Mouse (Mus musculus): Measurements from ENCODE around the gene Lsamp. TPM values are rescaled to one million over a fixed set of nuclear protein-coding genes. Genes with fewer than 3 reads are reported as not detected.

Lsamp gene
- total and polyA plus RNA-seq, 2 experiments from 2014 or later = 122 to 157 TPM

GRCm38 (mm10) chr16:41542641-41543040 is 1558.5 kb downstream of the Lsamp start:
- H3K27me3 ChIP-seq (ENCODE audit: insufficient read depth, low read length) = no peaks in the 10 kb centered on the region
- ATAC-seq (no peak), DNase-seq (ENCODE audit: low spot score) (no peak)
- no peak overlapping the region for H3K4me2 ChIP-seq (ENCODE audit: low read depth, low read length)
- H3K27ac ChIP-seq = no peak overlapping the region
- H3K9ac ChIP-seq (replicated peaks; ENCODE audit: low read length) = no peak overlapping the region
- no peaks in the 10 kb centered on the region for H3K9me3 ChIP-seq (ENCODE audit: low read length)
- H3K4me1 ChIP-seq (ENCODE audit: insufficient read depth, low read length) = no peaks in the 10 kb centered on the region
- H3K36me3 ChIP-seq (ENCODE audit: insufficient read depth, low read length) = no peaks in the 10 kb centered on the region
- peak; percentile 46; the same call in 1 of the 2 replicates for TF ChIP-seq CTCF (IDR thresholded peaks at IDR 0.05; ENCODE audit: low read depth)
- no peak overlapping the region for H3K4me3 ChIP-seq (ENCODE audit: low read length)
- WGBS = 41% methylated on average over 2 of the region's 2 CpGs

- no peak for TF ChIP-seq CTCF (IDR thresholded peaks at IDR 0.05; ENCODE audit: low read depth)
- 68% methylated on average over 3 of the region's 3 CpGs for WGBS
- Histone ChIP-seq H3K4me3 (ENCODE audit: low read length) (no peak overlapping the region), H3K27ac (peak overlapping the region; percentile 68), H3K27me3 (ENCODE audit: insufficient read depth, low read length) (no peaks in the 10 kb centered on the region), H3K9ac (replicated peaks; ENCODE audit: low read length) (no peak overlapping the region), H3K36me3 (ENCODE audit: insufficient read depth, low read length) (no peaks in the 10 kb centered on the region), H3K9me3 (ENCODE audit: low read length) (no peaks in the 10 kb centered on the region), H3K4me2 (ENCODE audit: low read depth, low read length) (no peak overlapping the region), H3K4me1 (ENCODE audit: insufficient read depth, low read length) (peaks cover 9% of the 10 kb centered on the region; the same call in 1 of the 2 replicates)
- ATAC-seq (no peak), DNase-seq (ENCODE audit: low spot score) (no peak)
These were observed 1567.0 kb downstream of the Lsamp start for GRCm38 (mm10) chr16:41551164-41551563.

DNA sequence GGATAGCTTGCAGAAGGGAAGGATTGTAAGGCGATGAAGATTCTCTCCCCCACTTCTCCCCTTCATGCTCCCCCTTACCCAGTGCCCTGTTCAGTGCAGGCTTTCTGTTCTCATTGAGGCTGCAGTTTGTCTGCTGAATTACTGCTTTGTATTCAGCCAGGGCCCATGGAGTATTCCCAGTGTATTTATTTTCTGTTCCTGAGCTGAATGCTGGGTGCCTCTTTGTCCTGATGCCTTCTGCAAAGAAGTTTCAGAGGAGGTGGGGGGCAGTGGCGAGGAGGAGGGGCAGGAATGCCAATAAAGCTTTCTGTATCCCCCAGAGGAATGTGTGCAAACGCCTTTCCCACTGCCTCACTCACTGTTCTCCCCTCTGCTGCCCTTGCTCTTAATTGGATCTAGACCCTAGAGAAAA is 1567.7 kb downstream of the Lsamp start:
- peaks cover 9% of the 10 kb centered on the region; the same call in 1 of the 2 replicates for H3K4me1 ChIP-seq (ENCODE audit: insufficient read depth, low read length)
- no peaks in the 10 kb centered on the region for H3K36me3 ChIP-seq (ENCODE audit: insufficient read depth, low read length)
- no peaks in the 10 kb centered on the region for H3K9me3 ChIP-seq (ENCODE audit: low read length)
- WGBS = 11% methylated on average over 3 of the region's 3 CpGs
- H3K27me3 ChIP-seq (ENCODE audit: insufficient read depth, low read length) = no peaks in the 10 kb centered on the region
- peak; percentile 93 for ATAC-seq
- peak overlapping the region; percentile 30 for H3K4me2 ChIP-seq (ENCODE audit: low read depth, low read length)
- TF ChIP-seq CTCF (IDR thresholded peaks at IDR 0.05; ENCODE audit: low read depth) = 0 out of 2 replicates have a peak, but pooled peaks have one; percentile 8
- no peak overlapping the region for H3K4me3 ChIP-seq (ENCODE audit: low read length)
- no peak overlapping the region for H3K9ac ChIP-seq (replicated peaks; ENCODE audit: low read length)
- H3K27ac ChIP-seq = peak overlapping the region; percentile 68
- peak; percentile 79 for DNase-seq (ENCODE audit: low spot score)

DNA sequence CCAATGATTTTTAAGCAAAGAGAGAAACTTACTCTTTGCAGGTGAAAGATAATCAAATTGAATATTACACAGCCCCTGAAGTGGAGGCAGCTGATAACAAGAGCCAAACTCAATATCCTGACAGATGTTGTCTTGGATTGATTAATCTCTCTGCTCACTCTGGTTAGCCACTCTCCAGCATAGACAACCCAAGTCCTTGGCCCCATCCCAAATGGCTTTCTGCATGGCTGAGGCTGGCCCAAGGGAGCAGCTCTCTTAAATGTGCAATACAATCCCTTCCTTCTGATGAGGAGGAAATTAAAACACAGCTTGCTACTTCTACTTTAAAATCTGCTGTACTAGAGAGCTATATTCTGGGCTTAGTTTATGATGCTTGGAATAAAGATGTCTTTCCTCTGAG is 1572.9 kb downstream of the Lsamp start:
- no peaks in the 10 kb centered on the region for H3K27me3 ChIP-seq (ENCODE audit: insufficient read depth, low read length)
- ATAC-seq (no peak), DNase-seq (ENCODE audit: low spot score) (peak; percentile 49)
- no peak overlapping the region for H3K9ac ChIP-seq (replicated peaks; ENCODE audit: low read length)
- no peaks in the 10 kb centered on the region for H3K9me3 ChIP-seq (ENCODE audit: low read length)
- no peak overlapping the region for H3K4me2 ChIP-seq (ENCODE audit: low read depth, low read length)
- H3K4me1 ChIP-seq (ENCODE audit: insufficient read depth, low read length) = peaks cover 3% of the 10 kb centered on the region; the same call in 1 of the 2 replicates
- no peak for TF ChIP-seq CTCF (IDR thresholded peaks at IDR 0.05; ENCODE audit: low read depth)
- no peak overlapping the region for H3K27ac ChIP-seq
- H3K4me3 ChIP-seq (ENCODE audit: low read length) = no peak overlapping the region
- no peaks in the 10 kb centered on the region for H3K36me3 ChIP-seq (ENCODE audit: insufficient read depth, low read length)

DNA sequence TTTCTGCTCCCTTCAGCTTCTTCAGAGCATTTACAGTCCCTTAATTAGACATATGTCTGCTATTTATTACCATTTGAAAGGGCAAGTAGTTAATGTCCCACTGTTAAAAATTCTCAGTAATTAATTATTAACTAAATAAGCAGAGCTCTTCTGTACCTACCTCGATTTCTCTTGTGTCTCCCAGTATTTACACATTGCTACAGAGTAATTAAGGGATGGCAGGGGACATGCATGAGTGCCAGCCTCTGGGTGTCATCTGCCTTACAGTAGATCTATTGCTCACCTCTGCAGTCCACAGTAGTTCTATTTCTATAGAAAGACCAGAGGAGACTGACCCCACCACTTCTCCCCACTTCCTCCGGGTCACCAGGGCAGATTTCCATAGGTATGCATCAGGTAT is 1581.1 kb downstream of the Lsamp start:
- no peak for ATAC-seq
- WGBS = 64% methylated on average over 2 of the region's 2 CpGs

GRCm38 (mm10) chr16:41588675-41589301 is 1604.6 kb downstream of the Lsamp start:
- no peaks in the 10 kb centered on the region for H3K36me3 ChIP-seq (ENCODE audit: insufficient read depth, low read length)
- H3K27me3 ChIP-seq (ENCODE audit: insufficient read depth, low read length) = no peaks in the 10 kb centered on the region
- peak overlapping the region; percentile 21; the same call in 1 of the 2 replicates for H3K4me2 ChIP-seq (ENCODE audit: low read depth, low read length)
- no peaks in the 10 kb centered on the region for H3K9me3 ChIP-seq (ENCODE audit: low read length)
- peak overlapping the region; percentile 51; the same call in 1 of the 2 replicates for H3K27ac ChIP-seq
- no peak overlapping the region for H3K9ac ChIP-seq (replicated peaks; ENCODE audit: low read length)
- DNase-seq (ENCODE audit: low spot score) (peak; percentile 45), ATAC-seq (no peak)
- H3K4me3 ChIP-seq (ENCODE audit: low read length) = no peak overlapping the region
- H3K4me1 ChIP-seq (ENCODE audit: insufficient read depth, low read length) = peaks cover 6% of the 10 kb centered on the region; the same call in 1 of the 2 replicates
- 34% methylated on average over 5 of the region's 5 CpGs for WGBS
- no peak for TF ChIP-seq CTCF (IDR thresholded peaks at IDR 0.05; ENCODE audit: low read depth)

More for the DNA sequence above, 1581.1 kb downstream of the Lsamp start:
- no peak for DNase-seq (ENCODE audit: low spot score)
- Histone ChIP-seq H3K4me2 (ENCODE audit: low read depth, low read length) (no peak overlapping the region), H3K36me3 (ENCODE audit: insufficient read depth, low read length) (no peaks in the 10 kb centered on the region), H3K4me3 (ENCODE audit: low read length) (no peak overlapping the region), H3K4me1 (ENCODE audit: insufficient read depth, low read length) (no peaks in the 10 kb centered on the region), H3K27ac (no peak overlapping the region), H3K9ac (replicated peaks; ENCODE audit: low read length) (no peak overlapping the region), H3K27me3 (ENCODE audit: insufficient read depth, low read length) (no peaks in the 10 kb centered on the region), H3K9me3 (ENCODE audit: low read length) (no peaks in the 10 kb centered on the region)
- TF ChIP-seq CTCF (IDR thresholded peaks at IDR 0.05; ENCODE audit: low read depth) = no peak

DNA sequence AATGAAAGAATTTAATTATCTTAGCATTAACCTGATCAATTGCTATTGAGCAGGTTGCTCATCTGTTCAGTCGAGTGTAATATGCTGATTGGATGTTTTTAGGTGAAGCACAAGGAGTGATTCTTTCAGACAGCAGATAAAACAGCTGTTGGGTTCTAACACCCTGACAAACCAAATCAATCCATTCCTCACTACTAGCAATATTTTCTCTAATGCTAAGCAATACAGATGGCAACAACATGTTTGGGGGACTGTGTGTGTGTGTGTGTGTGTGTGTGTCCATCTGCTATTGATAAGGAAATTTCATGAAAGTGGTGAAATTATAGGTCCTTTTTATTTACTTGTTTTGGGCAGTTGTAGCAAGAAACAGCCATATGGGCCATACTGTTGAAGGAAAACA is 1628.1 kb downstream of the Lsamp start:
- no peak overlapping the region for H3K4me3 ChIP-seq (ENCODE audit: low read length)
- no peaks in the 10 kb centered on the region for H3K4me1 ChIP-seq (ENCODE audit: insufficient read depth, low read length)
- TF ChIP-seq CTCF (IDR thresholded peaks at IDR 0.05; ENCODE audit: low read depth) = no peak
- DNase-seq (ENCODE audit: low spot score) (no peak), ATAC-seq (no peak)
- no peaks in the 10 kb centered on the region for H3K36me3 ChIP-seq (ENCODE audit: insufficient read depth, low read length)
- H3K27me3 ChIP-seq (ENCODE audit: insufficient read depth, low read length) = no peaks in the 10 kb centered on the region
- H3K9ac ChIP-seq (replicated peaks; ENCODE audit: low read length) = no peak overlapping the region
- WGBS = 63% methylated on average over 1 of the region's 1 CpGs
- no peak overlapping the region for H3K27ac ChIP-seq
- H3K9me3 ChIP-seq (ENCODE audit: low read length) = no peaks in the 10 kb centered on the region
- H3K4me2 ChIP-seq (ENCODE audit: low read depth, low read length) = no peak overlapping the region
